8 mouse cellular contexts compared by ENCODE assay signal in the genomic region with DNA sequence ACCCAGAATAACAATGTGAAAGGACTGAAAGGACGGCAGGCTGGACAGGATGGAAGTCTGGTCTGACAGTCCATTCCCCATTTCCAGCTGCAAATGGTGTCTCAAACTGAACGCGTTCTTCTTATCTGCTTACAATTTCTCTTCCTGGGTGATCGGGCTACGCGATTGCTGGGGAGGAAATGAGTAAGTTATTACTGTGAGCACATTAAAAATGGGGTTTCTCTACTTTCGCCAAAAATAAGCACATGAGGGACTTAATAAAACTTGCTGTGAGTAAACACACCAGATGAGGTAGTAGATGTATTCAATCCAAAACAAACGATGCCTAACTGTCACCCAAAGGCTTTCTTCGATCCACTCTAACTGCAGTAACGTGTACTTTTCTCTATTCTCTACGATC. TPM values are rescaled to one million over a fixed set of nuclear protein-coding genes. Genes with fewer than 3 reads are reported as not detected.
DNase-seq lines count a peak whose midpoint lies in the region; ATAC-seq and TF ChIP-seq lines count a peak whose summit lies in the region.

No protein-coding gene starts in this region.

- 0 out of 2 replicates have a peak, but pooled peaks cover 4% of the 10 kb centered on the region for H3K36me3 ChIP-seq in kidney, embryonic 15.5 days
- H3K36me3 ChIP-seq in stomach, embryonic 16.5 days (ENCODE audit: control insufficient read depth, insufficient read depth, low read length) = no peaks in the 10 kb centered on the region

- 1% methylated on average over 11 of the region's 11 CpGs for WGBS in bone marrow, adult 2 months
- WGBS in kidney, embryonic 15.5 days = 2% methylated on average over 11 of the region's 11 CpGs
- 1% methylated on average over 11 of the region's 11 CpGs for WGBS in stomach, embryonic 16.5 days

- no peak for TF ChIP-seq POLR2A in bone marrow, adult 2 months (IDR thresholded peaks at IDR 0.05; ENCODE audit: borderline replicate concordance, control insufficient read depth, low read depth, low read length)

- no peak for TF ChIP-seq CTCF in bone marrow, adult 2 months (IDR thresholded peaks at IDR 0.05; ENCODE audit: control insufficient read depth, insufficient read depth, low read length)

- H3K9me3 ChIP-seq in kidney, embryonic 15.5 days (replicated peaks) = no peaks in the 10 kb centered on the region
- H3K9me3 ChIP-seq in stomach, embryonic 16.5 days (replicated peaks; ENCODE audit: control insufficient read depth, low read length) = no peaks in the 10 kb centered on the region; the same call in 1 of the 2 replicates

- H3K27me3 ChIP-seq in kidney, embryonic 15.5 days = peaks cover 2% of the 10 kb centered on the region; the same call in 1 of the 2 replicates
- H3K27me3 ChIP-seq in stomach, embryonic 16.5 days (ENCODE audit: control insufficient read depth, insufficient read depth, low read length) = no peaks in the 10 kb centered on the region

- H3K4me3 ChIP-seq in bone marrow, adult 2 months (replicated peaks; ENCODE audit: control insufficient read depth, low read depth, low read length) = peak overlapping the region; percentile 96
- H3K4me3 ChIP-seq in kidney, embryonic 15.5 days (replicated peaks) = peak overlapping the region; percentile 92
- H3K4me3 ChIP-seq in stomach, embryonic 16.5 days (replicated peaks; ENCODE audit: low read length) = peak overlapping the region; percentile 85

- peak overlapping the region; percentile 79 for H3K27ac ChIP-seq in bone marrow, adult 2 months (ENCODE audit: control insufficient read depth, insufficient read depth, low read depth, low read length, poor library complexity)
- H3K27ac ChIP-seq in kidney, embryonic 15.5 days = peak overlapping the region; percentile 94
- H3K27ac ChIP-seq in stomach, embryonic 16.5 days (ENCODE audit: low read length) = peak overlapping the region; percentile 85

- peak; percentile 45 for DNase-seq in adrenal gland, adult 2 months
- DNase-seq in adrenal gland, postnatal 4 days (ENCODE audit: low spot score in 2 of 2) = no peak
- peak; percentile 32 for DNase-seq in heart, adult 8-10 months (ENCODE audit: low spot score)
- DNase-seq in lung, postnatal 25 days (ENCODE audit: low spot score) = peak; percentile 16
- no peak for DNase-seq in adrenal gland, postnatal 25 days

- ATAC-seq in kidney, embryonic 15.5 days (replicated peaks; ENCODE audit: low FRiP score) = no peak
- no peak for ATAC-seq in stomach, embryonic 16.5 days (ENCODE audit: insufficient read depth, low FRiP score)

- no peaks in the 10 kb centered on the region; the same call in 1 of the 2 replicates for H3K4me1 ChIP-seq in bone marrow, adult 2 months (ENCODE audit: control insufficient read depth, insufficient read depth, low read length)
- peaks cover 7% of the 10 kb centered on the region; the same call in 1 of the 2 replicates for H3K4me1 ChIP-seq in kidney, embryonic 15.5 days
- no peaks in the 10 kb centered on the region; the same call in 1 of the 2 replicates for H3K4me1 ChIP-seq in stomach, embryonic 16.5 days (ENCODE audit: control insufficient read depth, insufficient read depth, low read length)

- H3K4me2 ChIP-seq in kidney, embryonic 15.5 days = peak overlapping the region; percentile 69
- H3K4me2 ChIP-seq in stomach, embryonic 16.5 days (ENCODE audit: low read depth, low read length) = peak overlapping the region; percentile 68

- H3K9ac ChIP-seq in kidney, embryonic 15.5 days = peak overlapping the region; percentile 64
- peak overlapping the region; percentile 86 for H3K9ac ChIP-seq in stomach, embryonic 16.5 days (ENCODE audit: low read length)

RNA-seq across cellular contexts. Expression of a gene that starts 1.2 kb away (rescaled TPM):
- total RNA-seq in adrenal gland, adult 2 months (2021) = 10 to 100 TPM; 91.3 to 99.1 TPM
- polyA plus RNA-seq in adrenal gland, adult 2 months (2012; rRNA removed) = 6.8 and 9.9 TPM in 2 replicates
- total RNA-seq in adrenal gland, postnatal 4 days (2021) = 10 to 100 TPM; 66.8 to 67.5 TPM
- polyA plus RNA-seq in bone marrow, adult 2 months (2011; ENCODE audit: insufficient read depth, insufficient read length, low replicate concordance, missing spikeins) = 104 and 112 TPM in 2 replicates
- total RNA-seq in heart, adult 8-10 months (2022) = 10 to 100 TPM; 17.8 to 23.5 (median 18.6) TPM
- 44.8 and 48.4 TPM in 2 replicates for polyA plus RNA-seq in kidney, embryonic 15.5 days (2015; fragmentation: Nextera tagmentation; extraction: Ambion mirVana)
- polyA plus RNA-seq in stomach, embryonic 16.5 days (2015; fragmentation: Nextera tagmentation; extraction: Ambion mirVana) = 39.3 and 49.3 TPM in 2 replicates
- total RNA-seq in adrenal gland, postnatal 25 days (2021) = 51.2 and 59.3 TPM in 2 replicates

Comparison
In these comparisons a context has a peak if more than half of its experiments do, and no peak if none do; other contexts are left out.
1. DNase-seq: peak in adrenal gland, adult 2 months (single experiment), heart, adult 8-10 months (single experiment) and lung, postnatal 25 days (single experiment); none in adrenal gland, postnatal 4 days (0 of 2) and adrenal gland, postnatal 25 days (single experiment).
2. Peak in every context shown above with its lines, with median percentiles within 50 percentile points of each other: H3K27ac ChIP-seq and H3K4me3 ChIP-seq.